Mouse (Mus musculus): ENCODE results near the gene Mynn.
"Not testable (repeated sequence)": the region's sequence is repeated elsewhere in the genome, so short reads cannot be mapped to it uniquely, and the experiment has no call there.

The Mynn gene

GRCm38 (mm10) chr3:30602065-30602739 is at the start of gene Mynn:
TSS of gene Mynn (plus strand) at chr3:30602065.
- DNase-seq (ENCODE audit: low spot score), result peak; percentile 97

- peak; percentile 16 for DNase-seq (ENCODE audit: low spot score)
Observed at GRCm38 (mm10) chr3:30553741-30554140, 48.1 kb upstream of the Mynn start.

GRCm38 (mm10) chr3:30560677-30561314 is 41.1 kb upstream of the Mynn start:
- peak; percentile 35 for DNase-seq (ENCODE audit: low spot score)

- DNase-seq (ENCODE audit: low spot score), result not testable (repeated sequence)
Observed at GRCm38 (mm10) chr3:30566333-30566732, 35.5 kb upstream of the Mynn start.

GRCm38 (mm10) chr3:30573549-30573948 is 28.3 kb upstream of the Mynn start:
- DNase-seq (ENCODE audit: low spot score), result no peak

- no peak for DNase-seq (ENCODE audit: low spot score)
Observed at GRCm38 (mm10) chr3:30588865-30589264, 13.0 kb upstream of the Mynn start.

- DNase-seq (ENCODE audit: low spot score), result peak; percentile 93
Observed at GRCm38 (mm10) chr3:30592418-30592853, 9.4 kb upstream of the Mynn start.

GRCm38 (mm10) chr3:30593719-30594485 is 8.0 kb upstream of the Mynn start:
- DNase-seq (ENCODE audit: low spot score), result peak; percentile 25

- DNase-seq (ENCODE audit: low spot score), result peak; percentile 63
Observed at GRCm38 (mm10) chr3:30595111-30595832, 6.6 kb upstream of the Mynn start.

- no peak for DNase-seq (ENCODE audit: low spot score)
Observed at GRCm38 (mm10) chr3:30597271-30597670, 4.6 kb upstream of the Mynn start.

GRCm38 (mm10) chr3:30599711-30600545 is 1.9 kb upstream of the Mynn start, which contains the start of gene Actrt3:
TSS of gene Actrt3 (minus strand) at chr3:30599939.
- DNase-seq (ENCODE audit: low spot score), result peak; percentile 71

- no peak for DNase-seq (ENCODE audit: low spot score)
Observed at GRCm38 (mm10) chr3:30600717-30601116, 1.1 kb upstream of the Mynn start.

GRCm38 (mm10) chr3:30601175-30601574 is 690 bp upstream of the Mynn start:
- DNase-seq (ENCODE audit: low spot score), result peak; percentile 97

- no peak for DNase-seq (ENCODE audit: low spot score)
Observed at GRCm38 (mm10) chr3:30601610-30602064, 228 bp upstream of the Mynn start.

GRCm38 (mm10) chr3:30602740-30603098 is 854 bp downstream of the Mynn start:
- DNase-seq (ENCODE audit: low spot score), result peak; percentile 76

GRCm38 (mm10) chr3:30603256-30603655 is 1.4 kb downstream of the Mynn start:
- no peak for DNase-seq (ENCODE audit: low spot score)

- no peak for DNase-seq (ENCODE audit: low spot score)
Observed at GRCm38 (mm10) chr3:30608999-30609398, 7.1 kb downstream of the Mynn start.

GRCm38 (mm10) chr3:30610930-30611329 is 9.1 kb downstream of the Mynn start:
- DNase-seq (ENCODE audit: low spot score), result no peak

GRCm38 (mm10) chr3:30620132-30620531 is 18.3 kb downstream of the Mynn start:
- no peak for DNase-seq (ENCODE audit: low spot score)

- DNase-seq (ENCODE audit: low spot score), result peak; percentile 43
Observed at GRCm38 (mm10) chr3:30633681-30634080, 31.8 kb downstream of the Mynn start.

- no peak for DNase-seq (ENCODE audit: low spot score)
Observed at GRCm38 (mm10) chr3:30635629-30636028, 33.8 kb downstream of the Mynn start.
